Mouse (Mus musculus) erythroblast, embryonic 14.5 days (primary cell): ENCODE measurements around the gene Dlgap4.

ENCODE experiments used
- GATA1 ChIP-seq: IDR thresholded peaks from 2 replicates; pipeline ENCODE4 v1.6.1; 2012; ENCODE audit warnings: low read length, inconsistent platforms, mixed read lengths
- TAL1 ChIP-seq: IDR thresholded peaks from 3 replicates; pipeline ENCODE4 v1.6.1; 2012; ENCODE audit warnings: low read length, inconsistent platforms, mixed read lengths

GRCm38 (mm10) chr2:156657522-156657921 lies 44.0 kb downstream of the Dlgap4 start:
- TF ChIP-seq GATA1, result no peak
- TF ChIP-seq TAL1, result no peak
